Mouse (Mus musculus) limb, embryonic 13.5 days (tissue): ENCODE data around the gene Slc35f5. TPM values are rescaled to one million over a fixed set of nuclear protein-coding genes. Genes with fewer than 3 reads are reported as not detected.
"Not testable (repeated sequence)": the region's sequence is repeated elsewhere in the genome, so short reads cannot be mapped to it uniquely, and the experiment has no call there.

ENCODE experiments used
- ATAC-seq: fragments of 200-750 bp; cut with Nextera tagmentation; 2 replicates; pipeline ENCODE4 v1.8.0; 2017; ENCODE audit warnings: low read depth, moderate number of reproducible peaks, moderate TSS enrichment; ENCODE audit not compliant: low FRiP score
- H3K27ac ChIP-seq: fragments of 300-500 bp; sonication (generic); 2 replicates; pipeline ENCODE4 v1.5.1; 2015; ENCODE audit warnings: inconsistent platforms, mild to moderate bottlenecking, moderate library complexity
- H3K27me3 ChIP-seq: fragments of 300-500 bp; sonication (generic); 2 replicates; pipeline ENCODE4 v1.6.1; 2015; ENCODE audit warnings: mild to moderate bottlenecking, inconsistent platforms
- H3K36me3 ChIP-seq: fragments of 300-500 bp; sonication (generic); 2 replicates; pipeline ENCODE4 v1.6.1; 2015; ENCODE audit warnings: inconsistent platforms, mild to moderate bottlenecking, moderate library complexity
- H3K4me1 ChIP-seq: fragments of 300-500 bp; sonication (generic); 2 replicates; pipeline ENCODE4 v1.6.1; 2015; ENCODE audit warnings: inconsistent platforms
- H3K4me2 ChIP-seq: fragments of 300-500 bp; sonication (generic); replicated peaks from 2 replicates; pipeline ENCODE4 v1.6.1; 2015; ENCODE audit warnings: inconsistent platforms, mild to moderate bottlenecking, moderate library complexity
- H3K4me3 ChIP-seq: fragments of 300-500 bp; sonication (generic); 2 replicates; pipeline ENCODE4 v1.5.1; 2015; ENCODE audit warnings: moderate library complexity, mild to moderate bottlenecking, inconsistent platforms
- H3K9ac ChIP-seq: fragments of 300-500 bp; sonication (generic); 2 replicates; pipeline ENCODE4 v1.6.1; 2015; ENCODE audit warnings: mild to moderate bottlenecking, inconsistent platforms
- H3K9me3 ChIP-seq: fragments of 300-500 bp; sonication (generic); 2 replicates; pipeline ENCODE4 v1.6.1; 2016; ENCODE audit warnings: inconsistent platforms
- WGBS: fragments of 180-500 bp; shearing (Covaris S2); methylation state at CpG from one replicate; pipeline ENCODE4 v1.1.7; 2015; 5-methylcytosine and 5-hydroxymethylcytosine counted together
- polyA plus RNA-seq: library from polyadenylated mRNA; unstranded; fragments of >200 nt; fragmentation: Nextera tagmentation; extraction: Ambion mirVana; gene quantifications from 2 replicates; pipeline ENCODE4 v1.2.1, GENCODE M21; 2015

The Slc35f5 gene
- 55.0 and 56.0 TPM in 2 replicates for polyA plus RNA-seq

DNA sequence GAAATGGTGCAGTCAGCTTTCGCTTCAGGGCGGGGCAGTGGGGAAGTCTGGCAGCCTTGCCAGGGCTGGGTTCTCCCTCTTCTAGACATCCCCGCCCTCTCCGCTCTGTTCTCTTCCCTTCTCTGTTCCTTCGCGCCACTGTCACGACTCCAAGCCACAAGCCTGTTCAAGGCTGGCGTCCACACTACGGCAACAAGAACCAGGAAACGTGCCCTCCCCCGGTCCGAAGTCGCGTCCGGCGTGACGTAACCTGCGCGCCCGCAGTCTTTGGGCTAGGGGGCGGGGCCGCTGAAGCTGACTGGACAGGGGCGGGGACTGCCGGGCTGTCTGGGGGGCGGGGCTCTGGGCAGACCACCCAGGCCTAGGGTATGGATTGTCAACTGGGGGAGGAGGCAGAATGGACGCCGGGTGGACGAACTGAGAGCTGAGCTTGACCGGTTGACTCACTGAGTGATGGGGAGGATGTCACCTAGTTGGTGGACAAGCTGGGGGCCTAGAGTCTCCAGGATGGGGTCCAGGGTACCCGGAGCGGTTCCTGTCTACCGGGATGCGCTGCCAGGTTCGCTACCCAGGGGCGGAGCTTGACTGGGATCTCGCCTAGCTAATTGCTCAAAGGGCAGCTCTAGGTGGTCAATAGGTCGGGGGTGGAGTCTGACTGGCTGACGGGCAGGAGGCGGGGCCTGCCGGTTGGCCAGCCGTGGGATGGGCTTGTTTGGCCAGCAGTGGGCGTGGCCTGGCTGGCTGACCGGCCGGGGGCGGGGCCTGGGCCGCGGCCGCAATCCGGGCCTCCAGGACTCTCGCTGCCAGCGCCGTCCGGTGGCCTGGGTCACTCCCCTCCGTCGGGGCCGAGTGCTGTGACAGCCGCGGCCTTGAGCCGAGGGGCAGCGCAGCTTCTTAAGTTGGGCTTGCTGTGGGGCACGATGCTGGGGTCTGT is at the start of gene Slc35f5:
Slc35f5 (plus strand) TSS at position 337 of the 934 bp plus-strand sequence.
- ATAC-seq = peak; percentile 95
- WGBS = under 1% methylated on average over 60 of the region's 61 CpGs
- no peaks in the 10 kb centered on the region for H3K9me3 ChIP-seq
- H3K27me3 ChIP-seq = no peaks in the 10 kb centered on the region
- H3K4me2 ChIP-seq = peak within 1 kb of the TSS; percentile 74
- H3K36me3 ChIP-seq = peaks cover 7% of the 10 kb centered on the region; the same call in 1 of the 2 replicates
- H3K4me1 ChIP-seq = peaks cover 12% of the 10 kb centered on the region
- H3K27ac ChIP-seq = peak within 1 kb of the TSS; percentile 92
- peak within 1 kb of the TSS; percentile 93 for H3K9ac ChIP-seq
- H3K4me3 ChIP-seq = peak within 1 kb of the TSS; percentile 82

DNA sequence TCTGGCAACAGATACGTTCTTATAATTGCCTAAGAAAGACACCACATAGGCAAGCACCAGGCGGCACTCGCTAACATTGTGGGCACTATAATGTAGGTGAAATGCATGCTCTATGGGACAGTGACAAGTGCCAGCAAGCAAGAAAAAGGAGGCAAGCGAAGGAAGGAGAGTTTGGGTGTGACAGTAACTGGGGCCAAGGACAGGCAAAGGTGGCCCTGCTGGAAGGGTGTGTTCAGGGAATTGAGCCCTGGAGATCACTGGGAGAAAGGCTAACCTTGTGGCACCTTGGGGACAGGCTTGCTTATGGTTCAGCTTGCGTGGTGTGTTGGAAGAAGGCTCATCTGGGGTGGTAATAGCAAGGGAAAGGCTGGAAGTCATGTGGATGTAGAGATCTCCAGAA is 45.7 kb upstream of the Slc35f5 start:
- Histone ChIP-seq H3K9ac (no peak overlapping the region), H3K4me1 (no peaks in the 10 kb centered on the region), H3K4me3 (no peak overlapping the region), H3K27me3 (no peaks in the 10 kb centered on the region), H3K9me3 (no peaks in the 10 kb centered on the region), H3K27ac (no peak overlapping the region), H3K4me2 (no peak overlapping the region), H3K36me3 (no peaks in the 10 kb centered on the region)
- ATAC-seq = no peak
- 87% methylated on average over 5 of the region's 5 CpGs for WGBS

DNA sequence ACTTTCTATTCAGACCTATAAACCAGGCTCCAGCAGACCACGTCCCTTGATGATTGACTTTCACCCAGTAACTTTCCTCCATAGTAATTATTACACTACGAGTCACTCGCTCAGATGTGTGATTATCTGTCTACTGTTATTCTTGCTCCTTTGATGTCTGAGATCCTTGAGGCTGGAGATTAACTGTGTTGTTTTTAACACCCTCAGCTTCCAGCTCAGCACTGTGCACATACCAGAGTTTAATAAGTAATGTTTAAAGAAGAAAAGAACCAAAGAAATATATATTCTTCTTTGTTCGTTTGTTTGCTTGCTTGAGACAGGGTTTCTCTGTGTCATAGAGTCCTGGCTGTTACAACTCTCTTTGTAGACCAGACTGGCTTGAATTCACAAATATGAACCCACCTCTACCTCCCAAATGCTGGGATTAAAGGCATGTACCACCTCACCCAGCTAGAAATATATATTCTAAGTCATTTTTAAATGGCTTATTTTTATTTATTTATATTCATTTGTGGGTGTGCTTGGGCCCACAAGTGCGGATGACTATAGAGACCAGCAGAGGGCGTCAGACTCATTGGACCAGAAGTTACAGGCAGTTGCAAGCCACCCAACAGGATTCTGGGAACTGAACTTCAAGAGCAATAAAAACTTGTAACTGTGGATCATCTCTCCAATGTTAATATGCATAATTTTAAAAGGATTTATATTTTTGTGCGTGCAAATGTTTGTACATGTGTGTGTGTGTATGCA is 43.3 kb upstream of the Slc35f5 start:
- Histone ChIP-seq H3K4me2 (no peak overlapping the region), H3K27me3 (no peaks in the 10 kb centered on the region), H3K4me1 (no peaks in the 10 kb centered on the region), H3K4me3 (no peak overlapping the region), H3K9ac (no peak overlapping the region), H3K36me3 (no peaks in the 10 kb centered on the region), H3K9me3 (no peaks in the 10 kb centered on the region), H3K27ac (no peak overlapping the region)
- 61% methylated on average over 7 of the region's 7 CpGs for whole genome bisulfite sequencing
- ATAC-seq = no peak

DNA sequence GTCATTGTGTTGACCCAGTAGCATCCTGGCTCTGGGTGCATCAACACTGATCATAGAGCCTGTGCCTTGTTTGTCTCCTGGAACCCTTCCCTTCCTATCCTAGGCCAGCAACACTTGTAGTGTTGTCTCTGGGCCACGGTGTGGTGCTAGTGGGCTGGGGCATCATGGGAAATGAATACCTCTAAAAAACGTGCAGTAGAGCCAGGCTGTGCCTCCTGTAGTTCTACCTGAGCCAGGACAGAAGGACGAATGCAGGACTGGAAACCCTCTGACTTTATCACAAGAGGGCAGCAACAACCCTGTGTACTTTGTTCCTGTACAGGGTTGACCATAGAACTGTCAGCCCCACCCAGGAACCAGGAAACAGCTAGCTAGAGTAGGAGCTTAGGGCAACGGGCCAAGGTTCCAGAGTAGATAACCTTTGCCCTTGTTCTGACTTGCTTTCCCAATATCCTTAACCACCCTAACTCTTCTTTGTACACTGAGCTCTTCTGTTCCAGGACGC is 41.2 kb upstream of the Slc35f5 start:
- ATAC-seq = no peak
- H3K9me3 ChIP-seq = no peaks in the 10 kb centered on the region
- H3K9ac ChIP-seq = no peak overlapping the region
- H3K4me3 ChIP-seq = no peak overlapping the region
- no peaks in the 10 kb centered on the region for H3K4me1 ChIP-seq
- no peak overlapping the region for H3K27ac ChIP-seq
- no peaks in the 10 kb centered on the region for H3K36me3 ChIP-seq
- no peaks in the 10 kb centered on the region for H3K27me3 ChIP-seq
- WGBS = 60% methylated on average over 5 of the region's 5 CpGs
- no peak overlapping the region for H3K4me2 ChIP-seq

DNA sequence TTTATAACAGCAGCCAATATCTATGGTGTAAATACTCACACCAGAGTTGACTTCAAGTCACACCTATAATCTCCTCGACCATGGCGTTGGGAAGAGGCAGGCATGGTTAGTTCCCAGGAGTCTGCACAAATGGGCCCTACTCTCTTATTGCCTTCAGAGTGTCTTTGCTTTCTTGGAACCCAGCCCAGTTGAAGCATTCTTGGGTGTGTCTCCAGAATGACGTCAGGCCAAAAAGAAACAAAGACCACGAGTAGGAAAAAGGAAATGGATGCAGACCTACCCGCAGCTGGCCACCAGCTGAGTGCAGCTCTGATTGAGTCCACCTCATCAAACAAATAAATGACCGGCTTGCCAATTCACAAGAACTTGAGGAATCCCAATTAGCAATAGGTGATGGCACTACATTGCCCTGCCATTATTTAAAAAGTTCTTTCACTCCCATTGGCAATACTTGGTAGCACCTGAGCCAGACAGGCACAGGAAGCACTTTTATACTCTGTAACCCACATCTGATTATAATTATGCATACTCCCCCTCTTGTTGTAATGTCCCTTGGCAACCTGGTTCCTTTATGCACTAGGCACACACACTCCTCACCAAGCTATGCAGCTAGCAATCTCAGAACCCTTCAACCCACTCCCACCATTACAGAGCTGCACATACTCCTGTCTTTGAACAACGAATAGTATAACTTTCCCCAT is 34.3 kb upstream of the Slc35f5 start:
- Histone ChIP-seq H3K4me3 (no peak overlapping the region), H3K9ac (no peak overlapping the region), H3K4me1 (peaks cover 10% of the 10 kb centered on the region), H3K9me3 (no peaks in the 10 kb centered on the region), H3K36me3 (no peaks in the 10 kb centered on the region), H3K4me2 (no peak overlapping the region), H3K27me3 (no peaks in the 10 kb centered on the region), H3K27ac (no peak overlapping the region)
- WGBS = 42% methylated on average over 7 of the region's 7 CpGs
- 0 out of 2 replicates have a peak, but pooled peaks have one; percentile 19 for ATAC-seq

DNA sequence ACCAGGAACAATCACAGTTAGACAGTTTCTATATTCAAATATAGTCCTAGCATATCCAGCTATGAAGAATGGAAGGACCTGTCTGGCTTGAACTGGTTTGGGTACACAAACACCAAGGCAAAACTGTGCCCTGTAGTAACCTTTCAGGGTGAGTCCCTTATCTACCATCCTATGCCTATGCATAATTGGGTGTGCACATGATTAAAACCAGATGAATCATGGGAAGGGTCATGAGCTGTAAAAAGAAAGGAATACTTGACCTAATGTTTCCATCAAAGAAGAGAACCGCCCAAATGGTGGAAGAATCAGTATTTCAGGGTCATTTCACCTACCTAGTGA is 33.8 kb upstream of the Slc35f5 start:
- Histone ChIP-seq H3K27me3 (no peaks in the 10 kb centered on the region), H3K4me3 (no peak overlapping the region), H3K4me1 (peaks cover 10% of the 10 kb centered on the region), H3K9ac (no peak overlapping the region), H3K9me3 (no peaks in the 10 kb centered on the region), H3K4me2 (no peak overlapping the region), H3K27ac (no peak overlapping the region), H3K36me3 (no peaks in the 10 kb centered on the region)
- no peak for ATAC-seq
- WGBS = 86% methylated on average over 1 of the region's 1 CpGs

DNA sequence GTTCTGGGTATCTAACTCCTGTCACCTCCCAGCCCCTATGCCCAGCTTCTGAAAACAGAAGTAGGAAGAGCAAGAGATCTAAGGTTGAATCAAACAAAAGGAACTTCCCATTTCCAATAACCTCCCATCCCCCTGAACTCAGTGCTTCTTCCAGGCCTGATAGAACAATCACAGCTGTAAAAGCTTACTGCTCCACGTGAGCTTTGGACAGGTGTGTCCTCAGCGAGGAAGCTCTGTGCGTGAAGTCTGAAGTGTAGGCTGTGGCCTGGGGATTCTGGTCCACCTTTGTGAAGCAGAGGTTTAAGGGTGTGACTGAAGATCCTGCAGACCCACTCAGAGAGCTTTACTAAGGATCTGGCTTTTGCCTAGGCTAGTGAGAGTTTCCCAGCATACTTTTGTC is 33.0 kb upstream of the Slc35f5 start:
- Histone ChIP-seq H3K36me3 (no peaks in the 10 kb centered on the region), H3K9me3 (no peaks in the 10 kb centered on the region), H3K27ac (no peak overlapping the region), H3K4me3 (no peak overlapping the region), H3K27me3 (no peaks in the 10 kb centered on the region), H3K4me1 (peaks cover 10% of the 10 kb centered on the region), H3K4me2 (no peak overlapping the region), H3K9ac (no peak overlapping the region)
- WGBS = 65% methylated on average over 3 of the region's 3 CpGs
- no peak for ATAC-seq

DNA sequence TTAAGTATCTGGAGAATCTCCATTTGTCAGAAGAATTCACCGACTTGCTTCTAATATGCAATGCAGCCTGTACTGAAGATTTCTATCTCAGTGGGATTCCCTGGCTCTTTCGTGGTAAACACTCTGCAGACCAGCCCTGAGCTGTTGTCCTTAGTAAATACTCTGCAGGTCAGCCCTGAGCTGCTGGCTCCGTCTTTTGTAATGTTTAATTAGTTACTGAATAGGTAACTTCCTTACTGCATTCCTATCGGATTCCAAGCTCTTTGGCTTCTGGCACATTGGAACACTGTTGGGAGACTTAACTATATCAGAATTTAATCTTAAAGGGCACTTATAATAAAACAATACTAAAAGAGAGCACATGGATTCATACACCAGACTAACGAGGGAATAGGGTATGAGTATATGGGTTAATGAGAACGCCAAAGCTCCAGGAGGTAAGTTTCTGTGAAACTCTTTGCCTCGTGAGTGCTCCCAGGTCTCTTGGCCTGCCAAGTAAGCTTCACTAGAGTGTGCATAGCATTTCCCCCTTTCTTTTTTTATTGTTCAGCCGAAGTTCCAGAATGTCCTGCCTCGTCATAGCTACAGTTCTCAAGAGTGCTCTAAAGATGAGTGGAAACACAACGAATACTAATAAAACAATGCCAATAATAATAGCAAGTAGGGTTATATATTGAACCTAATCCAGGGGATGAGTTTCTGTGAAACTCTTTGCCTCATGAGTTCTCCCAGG is 27.0 kb upstream of the Slc35f5 start:
- not testable (repeated sequence) for H3K36me3 ChIP-seq, H3K27me3 ChIP-seq, H3K9me3 ChIP-seq, H3K27ac ChIP-seq, H3K9ac ChIP-seq, H3K4me2 ChIP-seq, H3K4me3 ChIP-seq, H3K4me1 ChIP-seq
- WGBS = 59% methylated on average over 10 of the region's 10 CpGs
- peak; percentile 55; the same call in 1 of the 2 replicates for ATAC-seq

DNA sequence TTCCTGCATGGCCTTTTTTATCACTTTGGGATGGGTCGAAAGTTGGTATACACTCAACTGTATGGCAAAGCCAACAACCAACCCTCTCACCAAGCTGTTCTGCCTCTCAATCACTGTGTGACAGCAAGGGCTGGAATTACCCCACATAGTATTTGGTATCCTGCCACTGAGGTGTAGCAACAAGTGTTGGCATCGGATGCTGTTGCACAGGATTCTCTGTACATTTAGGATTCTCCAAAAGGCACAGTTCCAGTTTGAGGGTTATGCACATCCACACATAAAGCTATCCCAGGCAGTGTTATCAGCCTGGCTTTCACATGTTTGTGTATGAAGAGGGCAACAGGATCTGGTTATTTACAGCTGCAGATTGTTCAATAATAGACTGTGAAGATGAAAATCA is 23.3 kb upstream of the Slc35f5 start:
- no peak overlapping the region for H3K4me2 ChIP-seq
- 89% methylated on average over 2 of the region's 2 CpGs for WGBS
- ATAC-seq = no peak
- no peak overlapping the region for H3K27ac ChIP-seq
- no peaks in the 10 kb centered on the region for H3K36me3 ChIP-seq
- no peak overlapping the region for H3K4me3 ChIP-seq
- H3K4me1 ChIP-seq = no peaks in the 10 kb centered on the region
- no peaks in the 10 kb centered on the region for H3K9me3 ChIP-seq
- no peak overlapping the region for H3K9ac ChIP-seq
- no peaks in the 10 kb centered on the region for H3K27me3 ChIP-seq

DNA sequence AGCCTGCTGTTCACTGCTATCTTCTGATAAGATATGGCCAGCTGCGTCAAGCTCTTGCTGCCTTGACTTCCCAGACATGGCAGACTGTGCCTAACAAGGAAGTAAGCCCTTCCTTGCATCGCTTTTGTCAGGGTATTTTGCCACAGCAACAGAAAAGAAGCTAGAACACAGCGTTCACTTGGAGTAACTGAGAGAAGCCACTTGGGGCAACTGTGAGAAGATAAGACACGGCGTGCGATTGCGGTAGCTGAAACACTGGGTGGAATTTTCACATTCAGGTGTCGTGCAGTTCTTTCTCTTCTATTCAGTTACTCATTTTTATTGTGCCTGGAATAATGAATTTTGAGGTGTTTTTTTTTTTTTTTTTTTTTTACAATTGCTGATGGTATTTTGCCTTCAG is 22.6 kb upstream of the Slc35f5 start:
- Histone ChIP-seq H3K4me3 (no peak overlapping the region), H3K9me3 (no peaks in the 10 kb centered on the region), H3K27ac (no peak overlapping the region), H3K4me2 (no peak overlapping the region), H3K4me1 (peaks cover 5% of the 10 kb centered on the region), H3K36me3 (no peaks in the 10 kb centered on the region), H3K9ac (no peak overlapping the region), H3K27me3 (no peaks in the 10 kb centered on the region)
- WGBS = 83% methylated on average over 8 of the region's 8 CpGs
- ATAC-seq = no peak

DNA sequence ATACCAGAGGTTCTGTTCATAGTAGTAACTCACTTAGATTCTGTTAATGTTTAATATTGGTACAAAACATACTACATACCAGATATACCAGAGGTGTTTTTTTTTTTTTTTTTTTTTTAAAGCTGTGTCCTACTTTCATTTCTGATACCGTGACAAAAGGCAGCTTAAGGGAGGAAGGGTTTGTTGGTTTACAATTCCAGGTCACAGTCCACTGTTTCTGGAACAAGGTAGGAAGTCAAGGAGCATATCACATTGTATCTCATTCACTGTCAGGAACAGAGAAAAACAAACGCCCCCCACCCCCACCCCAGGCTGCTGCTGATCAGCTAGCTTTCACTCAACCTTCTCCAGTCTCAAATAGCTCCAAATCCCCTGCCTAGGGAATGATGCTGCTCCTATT is 21.1 kb upstream of the Slc35f5 start:
- 65% methylated on average over 2 of the region's 2 CpGs for whole genome bisulfite sequencing
- Histone ChIP-seq H3K9ac (no peak overlapping the region), H3K36me3 (no peaks in the 10 kb centered on the region), H3K4me2 (no peak overlapping the region), H3K9me3 (no peaks in the 10 kb centered on the region), H3K4me3 (no peak overlapping the region), H3K27me3 (no peaks in the 10 kb centered on the region), H3K4me1 (peaks cover 5% of the 10 kb centered on the region), H3K27ac (no peak overlapping the region)
- ATAC-seq = no peak
